Mouse (Mus musculus): ENCODE data around the gene Slco6d1.
"Not testable (repeated sequence)": the region's sequence is repeated elsewhere in the genome, so short reads cannot be mapped to it uniquely, and the experiment has no call there.

The Slco6d1 gene

GRCm38 (mm10) chr1:98420824-98421223 lies at the start of gene Slco6d1:
Gene Slco6d1, plus strand, starts transcription at chr1:98421124.
- DNase-seq: no peak

GRCm38 (mm10) chr1:98392001-98392400 lies 28.9 kb upstream of the Slco6d1 start:
- DNase-seq: no peak

- DNase-seq: no peak
These were observed 27.0 kb downstream of the Slco6d1 start for GRCm38 (mm10) chr1:98447929-98448328.

GRCm38 (mm10) chr1:98459224-98459623 lies 38.3 kb downstream of the Slco6d1 start:
- DNase-seq: not testable (repeated sequence)

GRCm38 (mm10) chr1:98476381-98476780 lies 55.5 kb downstream of the Slco6d1 start:
- DNase-seq: not testable (repeated sequence)

GRCm38 (mm10) chr1:98479243-98479642 lies 58.3 kb downstream of the Slco6d1 start:
- DNase-seq: no peak

- DNase-seq: no peak
These were observed 85.1 kb downstream of the Slco6d1 start for GRCm38 (mm10) chr1:98505982-98506381.

GRCm38 (mm10) chr1:98522977-98523376 lies 102.1 kb downstream of the Slco6d1 start:
- DNase-seq: no peak

GRCm38 (mm10) chr1:98523537-98523936 lies 102.6 kb downstream of the Slco6d1 start:
- DNase-seq: no peak

- not testable (repeated sequence) for DNase-seq
These were observed 107.4 kb downstream of the Slco6d1 start for GRCm38 (mm10) chr1:98528368-98528767.

GRCm38 (mm10) chr1:98545372-98545771 lies 124.4 kb downstream of the Slco6d1 start:
- no peak for DNase-seq

GRCm38 (mm10) chr1:98554388-98554787 lies 133.5 kb downstream of the Slco6d1 start:
- DNase-seq: no peak

- DNase-seq: no peak
These were observed 144.8 kb downstream of the Slco6d1 start for GRCm38 (mm10) chr1:98565701-98566100.
